Mouse (Mus musculus): ENCODE results near the gene Ndufc2.
"Not testable (repeated sequence)": the region's sequence is repeated elsewhere in the genome, so short reads cannot be mapped to it uniquely, and the experiment has no call there.

Ndufc2 gene

GRCm38 (mm10) chr7:97427296-97427695, 27.5 kb downstream of the Ndufc2 start:
- DNase-seq (ENCODE audit: low spot score), result no peak

DNA sequence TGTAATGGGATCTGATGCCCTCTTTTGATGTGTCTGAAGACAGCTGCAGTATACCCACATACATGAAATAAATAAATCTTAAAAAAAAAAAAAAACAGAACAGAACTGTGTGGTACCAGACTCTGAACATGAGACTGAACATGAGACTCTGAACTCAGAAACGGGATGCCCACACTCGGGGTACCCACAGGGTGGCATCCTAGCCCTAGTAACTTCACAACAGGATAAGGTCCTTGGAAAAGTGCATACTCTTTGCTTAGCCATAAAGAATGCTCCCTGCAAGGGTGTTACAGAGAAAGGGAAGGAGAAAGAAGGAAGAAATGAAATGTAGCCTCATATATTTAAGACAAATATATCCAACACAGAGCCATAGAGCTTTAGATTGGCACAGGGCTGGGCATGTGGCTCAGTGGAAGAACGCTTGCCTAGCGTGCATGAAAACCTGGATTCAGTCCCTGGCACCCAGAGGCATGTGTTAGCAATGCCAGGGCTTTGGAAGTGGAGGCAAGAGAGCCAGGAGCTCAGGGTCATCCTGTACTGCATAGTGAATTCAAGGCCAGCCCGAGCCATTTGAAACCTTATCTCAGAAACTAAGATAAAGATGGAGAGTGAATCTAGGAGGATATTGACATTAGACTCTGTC, 28.1 kb downstream of the Ndufc2 start:
- no peak for DNase-seq (ENCODE audit: low spot score)

DNA sequence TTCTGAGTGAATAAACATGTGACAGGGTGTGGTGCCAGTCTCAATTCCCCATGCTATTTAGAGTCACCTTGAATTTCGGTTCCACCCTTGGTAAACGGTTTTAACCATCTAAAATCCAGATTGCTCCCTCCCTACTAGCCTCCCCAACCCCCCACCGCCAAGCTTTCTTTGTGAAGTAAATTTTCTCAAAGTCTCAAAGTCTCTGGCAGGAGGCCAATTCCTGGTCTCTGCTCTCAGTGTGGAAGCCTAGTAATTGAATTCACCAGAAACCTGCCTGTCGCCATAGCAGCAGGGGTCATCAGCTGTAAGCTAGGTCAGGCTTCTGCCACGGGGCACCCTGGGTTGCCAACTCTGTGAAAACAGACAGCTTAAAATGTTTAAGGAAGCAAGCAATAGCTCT, 29.9 kb downstream of the Ndufc2 start:
- DNase-seq (ENCODE audit: low spot score), result no peak

DNA sequence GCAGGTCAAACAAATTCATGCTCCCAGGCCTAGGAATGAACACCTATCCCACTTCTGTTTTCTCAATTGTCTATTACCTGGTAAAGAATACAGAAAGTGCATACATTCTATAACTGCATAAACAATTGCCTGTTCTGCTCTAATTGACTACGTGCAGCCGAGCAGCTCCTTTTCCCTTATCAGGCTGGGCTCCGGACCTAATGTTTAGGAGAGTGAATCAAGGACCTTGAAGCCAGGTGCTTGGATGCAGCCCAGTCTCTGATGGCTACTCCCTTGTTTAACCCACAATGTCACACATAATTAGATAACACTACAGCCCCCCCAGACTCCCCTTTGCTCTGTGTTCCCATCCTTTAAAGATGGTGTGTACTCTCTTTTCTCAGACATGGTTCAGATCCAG, 33.7 kb downstream of the Ndufc2 start:
- not testable (repeated sequence) for DNase-seq (ENCODE audit: low spot score)

GRCm38 (mm10) chr7:97434517-97434916, 34.7 kb downstream of the Ndufc2 start:
- DNase-seq (ENCODE audit: low spot score), result no peak

- DNase-seq (ENCODE audit: low spot score), result no peak
These were observed 39.2 kb downstream of the Ndufc2 start for GRCm38 (mm10) chr7:97438986-97439385.

DNA sequence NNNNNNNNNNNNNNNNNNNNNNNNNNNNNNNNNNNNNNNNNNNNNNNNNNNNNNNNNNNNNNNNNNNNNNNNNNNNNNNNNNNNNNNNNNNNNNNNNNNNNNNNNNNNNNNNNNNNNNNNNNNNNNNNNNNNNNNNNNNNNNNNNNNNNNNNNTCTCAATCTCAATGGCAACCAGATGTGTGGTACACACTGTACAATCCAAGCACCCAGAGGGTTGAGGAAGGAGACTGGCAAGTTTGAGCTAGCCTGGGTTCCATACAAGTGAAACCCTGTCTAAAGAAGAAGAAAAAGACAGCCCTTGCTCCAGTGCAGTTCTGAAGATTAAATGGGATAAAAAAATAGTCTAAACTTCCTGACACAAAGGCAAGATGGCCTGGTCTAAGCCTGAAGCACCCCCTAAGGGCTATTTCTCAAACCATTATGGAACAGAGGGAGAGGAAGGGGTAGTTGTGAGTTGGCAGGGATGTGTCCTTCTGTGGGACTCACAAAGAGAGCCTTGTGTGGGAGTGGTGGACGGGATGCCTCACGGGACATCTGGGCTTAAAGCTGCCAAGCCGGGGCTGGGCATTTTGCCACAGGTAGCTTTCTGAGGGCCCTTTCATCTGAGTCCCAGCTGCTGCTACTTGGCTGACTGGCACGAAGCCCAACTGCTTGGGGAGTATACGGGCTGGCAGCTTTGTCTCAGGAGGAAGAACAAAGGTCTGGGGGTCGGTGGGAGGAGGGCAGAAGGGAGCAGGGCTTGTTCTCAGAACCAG, 46.5 kb downstream of the Ndufc2 start:
- peak; percentile 79 for DNase-seq (ENCODE audit: low spot score)

GRCm38 (mm10) chr7:97447050-97447531, 47.3 kb downstream of the Ndufc2 start:
- DNase-seq (ENCODE audit: low spot score), result no peak

DNA sequence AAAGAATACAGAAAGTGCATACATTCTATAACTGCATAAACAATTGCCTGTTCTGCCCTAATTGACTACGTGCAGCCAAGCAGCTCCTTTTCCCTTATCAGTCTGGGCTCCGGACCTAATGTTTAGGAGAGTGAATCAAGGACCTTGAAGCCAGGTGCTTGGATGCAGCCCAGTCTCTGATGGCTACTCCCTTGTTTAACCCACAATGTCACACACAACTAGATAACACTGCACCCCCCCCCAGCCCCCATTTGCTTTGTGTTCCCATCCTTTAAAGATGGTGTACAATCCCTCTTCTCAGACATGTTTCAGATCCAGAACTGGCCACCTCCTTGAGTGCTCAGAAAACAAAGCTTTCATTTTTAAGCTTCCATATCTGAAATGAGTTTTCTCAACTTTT, 51.2 kb downstream of the Ndufc2 start, which contains the start of gene Kctd14:
Gene Kctd14 (plus strand): TSS at position 301 of the 400 bp plus-strand sequence.
- DNase-seq (ENCODE audit: low spot score), result not testable (repeated sequence)

DNA sequence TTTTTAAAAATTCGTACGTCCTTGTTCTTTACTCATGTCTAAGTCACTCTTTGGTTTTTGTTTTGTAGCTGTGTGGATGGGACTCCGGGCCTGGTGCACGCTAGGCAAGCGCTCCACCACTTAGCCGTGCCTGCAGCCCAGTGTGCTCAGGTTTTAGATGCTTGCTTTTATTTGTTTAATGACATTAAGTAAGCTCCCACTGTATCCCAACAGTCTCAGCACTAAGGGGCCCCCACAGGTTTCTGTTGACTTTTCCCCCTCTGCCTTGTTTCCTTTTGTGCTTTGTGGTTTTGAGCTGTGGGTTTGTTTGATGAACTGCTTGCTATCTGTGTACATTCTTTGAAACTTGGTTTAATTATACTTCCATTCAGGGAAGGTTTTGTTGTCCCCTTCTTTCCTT, 52.4 kb downstream of the Ndufc2 start:
- DNase-seq (ENCODE audit: low spot score), result no peak

GRCm38 (mm10) chr7:97453141-97453921, 53.5 kb downstream of the Ndufc2 start:
- peak; percentile 18 for DNase-seq (ENCODE audit: low spot score)

- no peak for DNase-seq (ENCODE audit: low spot score)
These were observed 55.0 kb downstream of the Ndufc2 start for GRCm38 (mm10) chr7:97454795-97455194.

DNA sequence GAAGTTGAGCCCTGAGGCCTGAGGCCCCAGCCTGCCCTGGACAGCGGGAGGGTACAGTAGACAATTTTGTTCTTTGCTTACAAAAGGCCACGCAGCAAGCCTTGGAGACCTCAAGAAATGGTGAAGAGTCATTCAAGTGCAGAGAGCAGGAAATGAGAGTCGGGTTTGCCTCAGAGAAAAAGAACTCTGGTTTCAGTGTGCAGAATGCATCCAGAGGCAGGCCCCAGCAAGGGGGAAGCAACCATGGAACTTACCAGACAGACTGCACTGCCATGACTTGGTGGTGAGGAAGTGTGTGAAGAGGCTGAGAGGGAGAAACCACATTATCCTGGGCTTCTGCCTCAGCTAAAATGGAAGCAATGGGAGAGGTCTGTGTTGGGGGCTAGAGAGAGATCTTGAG, 55.8 kb downstream of the Ndufc2 start:
- no peak for DNase-seq (ENCODE audit: low spot score)
